ENCODE assay signal across 9 mouse cellular contexts in genomic region chr2:173456083-173456482, GRCm38 (mm10).
DNase-seq lines count a peak whose midpoint lies in the region; TF ChIP-seq lines count a peak whose summit lies in the region.
"Had no signal": no experiment of that assay in that cellular context is flagged by ENCODE, and none has a peak within 500 bp of the region (broad histone marks: within the 10 kb centered on the region; RNA-seq: fewer than 3 reads in every experiment).

No protein-coding gene starts in this region.

- in situ Hi-C loops in CH12.LX (cut with MboI; ENCODE audit: low pct_ligation_motif_present, low pct_unique_long_range_greater_than_20kb, low sequenced_read_pairs), result loop anchor here (10.0 kb wide), 2 partner anchors 69 to 181 kb away; partner anchors contain the start of genes 1700021F07Rik and Pmepa1

- H3K9me3 ChIP-seq in CH12.LX (replicated peaks; ENCODE audit: low read length), result peaks cover 17% of the 10 kb centered on the region

- H3K4me2 ChIP-seq in CH12.LX (ENCODE audit: insufficient read depth, low read depth, poor library complexity, severe bottlenecking), result no peak overlapping the region

- H3K4me1 ChIP-seq in CH12.LX (ENCODE audit: control insufficient read depth in 1 of 2, insufficient read depth in 2 of 2), result peaks cover 5 to 14% of the 10 kb centered on the region in 2 experiments

- H3K36me3 ChIP-seq in CH12.LX (replicated peaks in 1 of 2; ENCODE audit: control insufficient read depth in 1 of 2, insufficient read depth in 1 of 2, low read length in 1 of 2), result no peaks in the 10 kb centered on the region

- no peak overlapping the region for H3K4me3 ChIP-seq in CH12.LX (replicated peaks in 1 of 3; ENCODE audit: low read depth in 2 of 3, low read length in 2 of 3, poor library complexity in 1 of 3)

- dilution Hi-C loops in CH12.LX (cut with MboI; ENCODE audit: extremely low pct_ligation_motif_present, extremely low pct_unique_long_range_greater_than_20kb, low sequenced_read_pairs), result no loop called here

- TF ChIP-seq CTCF in CH12.LX (conservative IDR thresholded peaks at IDR 0.05 in 1 of 2, IDR thresholded peaks at IDR 0.05 in 1 of 2; ENCODE audit: low read depth in 2 of 2, low read length in 2 of 2), result peak in 1 of 2 experiments; percentile 38; a peak in 2 of 4 replicates

- H3K27me3 ChIP-seq in CH12.LX (replicated peaks), result peaks cover 4% of the 10 kb centered on the region

- H3K79me2 ChIP-seq in CH12.LX (replicated peaks; ENCODE audit: control insufficient read depth, extremely low read depth, insufficient read depth, poor library complexity, severe bottlenecking), result no peaks in the 10 kb centered on the region

- TF ChIP-seq POLR2A in CH12.LX (IDR thresholded peaks at IDR 0.05; ENCODE audit: low read depth, low read length), result no peak

- DNase-seq in kidney, postnatal 10 days, result peak; percentile 10
- no peak for DNase-seq in kidney, postnatal 14 days
- DNase-seq in 416B (ENCODE audit: low read depth) (peak; percentile 17), CH12.LX (ENCODE audit: extremely low read depth) (no peak)
- peak; percentile 64 for DNase-seq in naive thymus-derived CD4-positive, alpha-beta T cell, adult 2 months (ENCODE audit: low read depth)
- no peak for DNase-seq in cerebellum, adult 11 months
- no peak for DNase-seq in frontal cortex, postnatal 36 days (ENCODE audit: low spot score in 2 of 2)
- DNase-seq: cerebellum, postnatal 25 days; gastrocnemius, postnatal 36 days had no signal

- no peak overlapping the region for H3K27ac ChIP-seq in CH12.LX (ENCODE audit: insufficient read depth, low read depth)

- no peak overlapping the region for H3K9ac ChIP-seq in CH12.LX (ENCODE audit: insufficient read depth, low read depth)

- TF ChIP-seq RAD21 in CH12.LX (IDR thresholded peaks at IDR 0.05; ENCODE audit: low read depth, low read length), result peak; percentile 30

- no peak for TF ChIP-seq EP300 in CH12.LX (IDR thresholded peaks at IDR 0.05; ENCODE audit: low read length)

TF ChIP-seq in CH12.LX, 34 proteins besides CTCF, POLR2A, EP300 and RAD21:
- TF ChIP-seq SIN3A (IDR thresholded peaks at IDR 0.05; ENCODE audit: low read length), result no peak
- peak; percentile 40 for TF ChIP-seq SMC3 (IDR thresholded peaks at IDR 0.05; ENCODE audit: low read depth, low read length)
- no peak for TF ChIP-seq MAZ (IDR thresholded peaks at IDR 0.05; ENCODE audit: low read depth, low read length)
- no peak for TF ChIP-seq USF1 (IDR thresholded peaks at IDR 0.05; ENCODE audit: low read depth, low read length)
- no peak for TF ChIP-seq MAFK (IDR thresholded peaks at IDR 0.05; ENCODE audit: insufficient replicate concordance, low read length)
- no peak for TF ChIP-seq ZKSCAN1 (IDR thresholded peaks at IDR 0.05; ENCODE audit: borderline replicate concordance, low read depth, low read length)
- TF ChIP-seq CHD2 (IDR thresholded peaks at IDR 0.05; ENCODE audit: low read length), result no peak

Comparison
In these comparisons a context has a peak if more than half of its experiments do, and no peak if none do; other contexts are left out.
1. DNase-seq: peak in kidney, postnatal 10 days (single experiment), 416B (single experiment) and naive thymus-derived CD4-positive, alpha-beta T cell, adult 2 months (single experiment); none in kidney, postnatal 14 days (single experiment), CH12.LX (single experiment), cerebellum, adult 11 months (single experiment) and frontal cortex, postnatal 36 days (0 of 2).